Mouse (Mus musculus) forebrain, embryonic 16.5 days (tissue): ENCODE results near the gene Stk10. TPM values are rescaled to one million over a fixed set of nuclear protein-coding genes. Genes with fewer than 3 reads are reported as not detected.

Source experiments
- ATAC-seq: fragments of 200-750 bp; cut with Nextera tagmentation; 2 replicates; pipeline ENCODE4 v1.8.0; 2017; ENCODE audit warnings: mild to moderate bottlenecking, moderate library complexity
- H3K27ac ChIP-seq: fragments of 300-500 bp; sonication (generic); 2 replicates; pipeline ENCODE4 v1.5.1; 2014; ENCODE audit warnings: low read length, control low read depth
- H3K27me3 ChIP-seq: fragments of 300-500 bp; sonication (generic); replicated peaks from 2 replicates; pipeline ENCODE4 v1.6.1; 2014; ENCODE audit warnings: low read length; ENCODE audit not compliant: control insufficient read depth, insufficient read depth
- H3K36me3 ChIP-seq: fragments of 300-500 bp; sonication (generic); 2 replicates; pipeline ENCODE4 v1.6.1; 2014; ENCODE audit not compliant: control insufficient read depth, insufficient read depth
- H3K4me1 ChIP-seq: fragments of 300-500 bp; sonication (generic); replicated peaks from 2 replicates; pipeline ENCODE4 v1.6.1; 2014; ENCODE audit warnings: low read length; ENCODE audit not compliant: control insufficient read depth, insufficient read depth
- H3K4me2 ChIP-seq: fragments of 300-500 bp; sonication (generic); 2 replicates; pipeline ENCODE4 v1.6.1; 2014; ENCODE audit warnings: mild to moderate bottlenecking, low read length, control low read depth
- H3K4me3 ChIP-seq: fragments of 300-500 bp; sonication (generic); replicated peaks from 2 replicates; pipeline ENCODE4 v1.5.1; 2014; ENCODE audit warnings: mild to moderate bottlenecking, low read length, control low read depth
- H3K9ac ChIP-seq: fragments of 300-500 bp; sonication (generic); replicated peaks from 2 replicates; pipeline ENCODE4 v1.6.1; 2014; ENCODE audit warnings: low read depth, low read length, control low read depth
- H3K9me3 ChIP-seq: fragments of 300-500 bp; sonication (generic); 2 replicates; pipeline ENCODE4 v1.6.1; 2016; ENCODE audit warnings: low read length; ENCODE audit not compliant: control insufficient read depth
- WGBS: fragments of 180-500 bp; shearing (Covaris S2); extraction: QIAGEN DNeasy Blood & Tissue Kit; methylation state at CpG from one replicate; pipeline ENCODE4 v1.1.7; 2014; 5-methylcytosine and 5-hydroxymethylcytosine counted together
- polyA plus RNA-seq: library from polyadenylated mRNA; unstranded; fragments of >200 nt; fragmentation: Nextera tagmentation; extraction: Ambion mirVana; gene quantifications from 2 replicates; pipeline ENCODE4 v1.2.1, GENCODE M21; 2015

Stk10 gene
- polyA plus RNA-seq, 1 experiment from 2014 or later = 2.8 TPM

- no peak overlapping the region for H3K4me2 ChIP-seq
- no peaks in the 10 kb centered on the region for H3K36me3 ChIP-seq
- no peak overlapping the region for H3K27ac ChIP-seq
- H3K27me3 ChIP-seq = no peaks in the 10 kb centered on the region
- H3K9me3 ChIP-seq = no peaks in the 10 kb centered on the region
- no peak overlapping the region for H3K4me3 ChIP-seq
- ATAC-seq = peak; percentile 51
- H3K4me1 ChIP-seq = peaks cover 15% of the 10 kb centered on the region
- WGBS = 31% methylated on average over 15 of the region's 15 CpGs
- peak overlapping the region; percentile 43 for H3K9ac ChIP-seq
Measured at GRCm38 (mm10) chr11:32588090-32588891, 55.2 kb downstream of the Stk10 start.

- H3K9ac ChIP-seq = peak overlapping the region; percentile 32
- WGBS = 76% methylated on average over 11 of the region's 11 CpGs
Measured at GRCm38 (mm10) chr11:32588892-32589172, 55.7 kb downstream of the Stk10 start.

GRCm38 (mm10) chr11:32589201-32589600 is 56.1 kb downstream of the Stk10 start:
- no peak overlapping the region for H3K27ac ChIP-seq
- H3K9ac ChIP-seq = no peak overlapping the region
- no peak overlapping the region for H3K4me3 ChIP-seq
- no peaks in the 10 kb centered on the region for H3K27me3 ChIP-seq
- 92% methylated on average over 12 of the region's 12 CpGs for WGBS
- no peaks in the 10 kb centered on the region for H3K36me3 ChIP-seq
- H3K4me2 ChIP-seq = no peak overlapping the region
- H3K9me3 ChIP-seq = no peaks in the 10 kb centered on the region
- H3K4me1 ChIP-seq = peaks cover 15% of the 10 kb centered on the region
- no peak for ATAC-seq

More at GRCm38 (mm10) chr11:32588892-32589172, 55.7 kb downstream of the Stk10 start:
- Histone ChIP-seq H3K4me1 (peaks cover 15% of the 10 kb centered on the region), H3K36me3 (no peaks in the 10 kb centered on the region), H3K4me3 (no peak overlapping the region), H3K27ac (no peak overlapping the region), H3K27me3 (no peaks in the 10 kb centered on the region), H3K4me2 (no peak overlapping the region), H3K9me3 (no peaks in the 10 kb centered on the region)
- ATAC-seq = peak; percentile 26; the same call in 1 of the 2 replicates

- Histone ChIP-seq H3K27me3 (no peaks in the 10 kb centered on the region), H3K4me1 (peaks cover 15% of the 10 kb centered on the region), H3K27ac (no peak overlapping the region), H3K9ac (no peak overlapping the region), H3K36me3 (no peaks in the 10 kb centered on the region), H3K9me3 (no peaks in the 10 kb centered on the region), H3K4me2 (no peak overlapping the region), H3K4me3 (no peak overlapping the region)
- 91% methylated on average over 8 of the region's 8 CpGs for WGBS
- ATAC-seq = no peak
Measured at GRCm38 (mm10) chr11:32589791-32590190, 56.7 kb downstream of the Stk10 start.

- 87% methylated on average over 6 of the region's 6 CpGs for WGBS
- Histone ChIP-seq H3K4me1 (peaks cover 15% of the 10 kb centered on the region), H3K27me3 (no peaks in the 10 kb centered on the region), H3K4me3 (no peak overlapping the region), H3K36me3 (no peaks in the 10 kb centered on the region), H3K4me2 (no peak overlapping the region), H3K9ac (no peak overlapping the region), H3K27ac (no peak overlapping the region), H3K9me3 (no peaks in the 10 kb centered on the region)
- no peak for ATAC-seq
Measured at GRCm38 (mm10) chr11:32590205-32590604, 57.1 kb downstream of the Stk10 start.

- Histone ChIP-seq H3K9me3 (no peaks in the 10 kb centered on the region), H3K27ac (peak overlapping the region; percentile 77), H3K4me2 (no peak overlapping the region), H3K27me3 (no peaks in the 10 kb centered on the region), H3K4me1 (peaks cover 15% of the 10 kb centered on the region), H3K36me3 (no peaks in the 10 kb centered on the region), H3K9ac (no peak overlapping the region), H3K4me3 (no peak overlapping the region)
- 54% methylated on average over 12 of the region's 12 CpGs for WGBS
- peak; percentile 81 for ATAC-seq
Measured at GRCm38 (mm10) chr11:32591921-32592850, 59.1 kb downstream of the Stk10 start.

- H3K4me3 ChIP-seq = no peak overlapping the region
- H3K9me3 ChIP-seq = no peaks in the 10 kb centered on the region
- no peak for ATAC-seq
- 76% methylated on average over 7 of the region's 7 CpGs for WGBS
- no peak overlapping the region for H3K27ac ChIP-seq
- H3K4me1 ChIP-seq = peaks cover 15% of the 10 kb centered on the region
- H3K36me3 ChIP-seq = no peaks in the 10 kb centered on the region
- H3K27me3 ChIP-seq = no peaks in the 10 kb centered on the region
- no peak overlapping the region for H3K4me2 ChIP-seq
- no peak overlapping the region for H3K9ac ChIP-seq
Measured at GRCm38 (mm10) chr11:32593081-32593480, 60.0 kb downstream of the Stk10 start.

GRCm38 (mm10) chr11:32594122-32594521 is 61.0 kb downstream of the Stk10 start:
- no peak overlapping the region for H3K9ac ChIP-seq
- 97% methylated on average over 4 of the region's 4 CpGs for WGBS
- no peaks in the 10 kb centered on the region for H3K27me3 ChIP-seq
- H3K4me3 ChIP-seq = no peak overlapping the region
- H3K27ac ChIP-seq = no peak overlapping the region
- H3K4me2 ChIP-seq = no peak overlapping the region
- H3K36me3 ChIP-seq = no peaks in the 10 kb centered on the region
- H3K4me1 ChIP-seq = peaks cover 11% of the 10 kb centered on the region
- no peak for ATAC-seq
- no peaks in the 10 kb centered on the region for H3K9me3 ChIP-seq

- peaks cover 5% of the 10 kb centered on the region for H3K4me1 ChIP-seq
- no peak overlapping the region for H3K9ac ChIP-seq
- no peaks in the 10 kb centered on the region for H3K9me3 ChIP-seq
- ATAC-seq = no peak
- no peak overlapping the region for H3K4me2 ChIP-seq
- no peaks in the 10 kb centered on the region for H3K27me3 ChIP-seq
- WGBS = 93% methylated on average over 6 of the region's 6 CpGs
- no peak overlapping the region for H3K27ac ChIP-seq
- no peak overlapping the region for H3K4me3 ChIP-seq
- no peaks in the 10 kb centered on the region for H3K36me3 ChIP-seq
Measured at GRCm38 (mm10) chr11:32600371-32600770, 67.3 kb downstream of the Stk10 start.
